Mouse (Mus musculus) liver, adult 2 months (tissue): ENCODE data around the gene Tnk1.

ENCODE experiments used
- CTCF ChIP-seq: fragments of 200-500 bp; IDR thresholded peaks from 2 replicates; pipeline ENCODE4 v1.5.1; 2011; ENCODE audit warnings: low read depth, low read length, control low read depth
- POLR2A ChIP-seq: fragments of 200-500 bp; IDR thresholded peaks from 2 replicates; pipeline ENCODE4 v1.6.1; 2011; ENCODE audit warnings: low read length, control low read depth; ENCODE audit not compliant: insufficient read depth; ENCODE audit errors: extremely low read depth

- TF ChIP-seq CTCF (no peak), POLR2A (no peak)
Observed at GRCm38 (mm10) chr11:69878952-69879351, 20.4 kb upstream of the Tnk1 start.
